Mouse (Mus musculus) kidney, adult 8-10 months (tissue): ENCODE measurements around the gene Mysm1.

Experiments used
- DNase-seq, 2 experiments: peaks; one replicate each; pipeline ENCODE4 v3.0.0; 2022

Mysm1 gene

GRCm38 (mm10) chr4:94941221-94941855 is 37.6 kb downstream of the Mysm1 start:
- DNase-seq = peak; percentile 70 to 78

- DNase-seq = no peak
These were observed 50.2 kb downstream of the Mysm1 start, which contains the start of gene Eqtn for GRCm38 (mm10) chr4:94928743-94929142. Gene Eqtn (minus strand): TSS chr4:94928843.

- no peak for DNase-seq
These were observed 77.1 kb downstream of the Mysm1 start for GRCm38 (mm10) chr4:94901780-94902179.

- DNase-seq = peak; percentile 6 to 7
These were observed 78.2 kb downstream of the Mysm1 start for GRCm38 (mm10) chr4:94900744-94901143.
